Mouse (Mus musculus): ENCODE results near the gene Entpd8. TPM values are rescaled to one million over a fixed set of nuclear protein-coding genes. Genes with fewer than 3 reads are reported as not detected.

Gene Entpd8
- total RNA-seq, 1 experiment, result not detected

DNA sequence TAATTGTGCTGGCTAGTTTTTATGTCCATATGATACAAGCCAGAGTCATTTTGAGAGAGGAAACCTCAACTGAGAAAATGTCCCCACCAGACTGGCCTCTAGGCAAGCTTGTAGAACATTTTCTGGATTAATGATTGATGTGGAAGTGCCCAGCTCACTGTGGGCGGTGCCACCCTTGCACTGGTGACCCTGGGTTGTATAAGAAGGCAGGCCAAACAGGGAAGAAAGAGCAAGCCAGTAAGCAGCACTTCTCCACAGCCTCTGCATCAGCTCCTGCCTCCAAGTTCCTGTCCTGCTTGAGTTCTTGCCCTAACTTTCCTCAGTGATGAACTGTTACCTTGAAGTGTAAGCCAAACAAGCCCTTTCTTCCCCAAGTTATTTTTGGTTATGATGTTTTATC, 1.1 kb upstream of the Entpd8 start:
- DNase-seq (ENCODE audit: low read depth, low spot score), result no peak
- no peaks in the 10 kb centered on the region for H3K4me1 ChIP-seq (ENCODE audit: control insufficient read depth in 2 of 2, insufficient read depth in 2 of 2, low read length in 2 of 2, poor library complexity in 1 of 2)
- H3K9ac ChIP-seq (ENCODE audit: insufficient read depth, low read depth, low read length, poor library complexity, severe bottlenecking), result no peak overlapping the region
- no peak overlapping the region for H3K27ac ChIP-seq (ENCODE audit: insufficient read depth, low read depth, low read length, poor library complexity, severe bottlenecking)
- H3K4me3 ChIP-seq (ENCODE audit: insufficient read depth in 1 of 2, low read depth in 1 of 2, low read length in 2 of 2, poor library complexity in 1 of 2, severe bottlenecking in 1 of 2), result no peak overlapping the region
- H3K36me3 ChIP-seq (ENCODE audit: control insufficient read depth, insufficient read depth, low read length, poor library complexity, severe bottlenecking), result no peaks in the 10 kb centered on the region
- TF ChIP-seq HCFC1 (IDR thresholded peaks at IDR 0.05; ENCODE audit: borderline replicate concordance, insufficient read depth, low read length), result no peak
- no peak for TF ChIP-seq ZC3H11A (IDR thresholded peaks at IDR 0.05; ENCODE audit: borderline replicate concordance, low read depth, low read length)
- no peak for TF ChIP-seq CHD2 (IDR thresholded peaks at IDR 0.05; ENCODE audit: low read depth, low read length)
- no peak for TF ChIP-seq ZNF384 (IDR thresholded peaks at IDR 0.05; ENCODE audit: low read depth, low read length)
- TF ChIP-seq MAFK (IDR thresholded peaks at IDR 0.05; ENCODE audit: insufficient read depth, low read depth, low read length), result no peak
- no peaks in the 10 kb centered on the region for H3K9me3 ChIP-seq (ENCODE audit: control insufficient read depth, insufficient read depth, low read depth, low read length)
- in situ Hi-C loops (cut with MboI; ENCODE audit: low sequenced_read_pairs in 2 of 2, unreplicated experiment in 2 of 2), result no loop called here

DNA sequence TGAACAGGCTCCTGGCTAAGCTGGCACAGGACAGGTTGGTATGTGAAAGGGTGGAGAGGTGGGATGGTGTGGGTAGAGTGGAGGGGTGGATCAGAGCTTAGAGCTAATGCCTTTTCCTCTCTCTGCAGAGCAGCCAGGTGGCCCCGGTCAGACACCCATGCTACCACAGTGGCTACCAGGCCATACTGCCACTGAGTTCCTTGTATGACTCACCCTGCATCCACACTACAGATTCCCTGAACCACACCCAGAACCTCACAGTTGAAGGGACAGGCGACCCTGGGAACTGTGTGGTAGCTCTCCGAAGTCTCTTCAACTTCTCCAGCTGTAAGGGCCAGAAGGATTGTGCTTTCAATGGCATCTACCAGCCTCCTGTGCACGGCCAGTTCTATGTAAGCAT, 3.6 kb downstream of the Entpd8 start:
- Histone ChIP-seq H3K36me3 (ENCODE audit: control insufficient read depth, insufficient read depth, low read length, poor library complexity, severe bottlenecking) (no peaks in the 10 kb centered on the region), H3K27ac (ENCODE audit: insufficient read depth, low read depth, low read length, poor library complexity, severe bottlenecking) (no peak overlapping the region), H3K9ac (ENCODE audit: insufficient read depth, low read depth, low read length, poor library complexity, severe bottlenecking) (no peak overlapping the region), H3K9me3 (ENCODE audit: control insufficient read depth, insufficient read depth, low read depth, low read length) (no peaks in the 10 kb centered on the region), H3K4me1 (ENCODE audit: control insufficient read depth in 2 of 2, insufficient read depth in 2 of 2, low read length in 2 of 2, poor library complexity in 1 of 2) (no peaks in the 10 kb centered on the region), H3K4me3 (ENCODE audit: insufficient read depth in 1 of 2, low read depth in 1 of 2, low read length in 2 of 2, poor library complexity in 1 of 2, severe bottlenecking in 1 of 2) (no peak overlapping the region)
- DNase-seq (ENCODE audit: low read depth, low spot score), result no peak
- no peak for TF ChIP-seq HCFC1 (IDR thresholded peaks at IDR 0.05; ENCODE audit: borderline replicate concordance, insufficient read depth, low read length)
- TF ChIP-seq CHD2 (IDR thresholded peaks at IDR 0.05; ENCODE audit: low read depth, low read length), result no peak
- TF ChIP-seq ZC3H11A (IDR thresholded peaks at IDR 0.05; ENCODE audit: borderline replicate concordance, low read depth, low read length), result no peak
- TF ChIP-seq ZNF384 (IDR thresholded peaks at IDR 0.05; ENCODE audit: low read depth, low read length), result no peak
- no peak for TF ChIP-seq MAFK (IDR thresholded peaks at IDR 0.05; ENCODE audit: insufficient read depth, low read depth, low read length)
- in situ Hi-C loops (cut with MboI; ENCODE audit: low sequenced_read_pairs in 2 of 2, unreplicated experiment in 2 of 2), result no loop called here

DNA sequence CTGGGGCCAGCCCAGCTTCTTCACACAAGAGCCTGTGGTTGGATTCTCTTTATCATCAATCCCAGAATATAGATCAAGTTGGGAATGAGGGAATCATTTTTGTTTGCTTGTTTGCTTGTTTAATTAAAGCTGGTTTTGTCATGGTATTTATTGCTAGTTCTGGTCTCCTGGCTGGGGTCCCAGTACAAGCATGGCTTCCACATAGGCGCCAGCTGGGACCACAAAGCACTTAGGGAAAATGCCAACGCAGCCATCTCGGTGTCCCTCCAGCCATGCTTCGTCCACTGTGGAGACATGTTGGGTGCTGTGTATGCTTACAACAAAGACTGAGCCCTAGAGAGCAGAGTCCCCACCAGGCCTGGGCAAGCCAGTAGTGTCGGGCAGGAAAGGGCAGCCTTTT, 5.5 kb downstream of the Entpd8 start:
- no peak for DNase-seq (ENCODE audit: low read depth, low spot score)
- TF ChIP-seq ZNF384 (IDR thresholded peaks at IDR 0.05; ENCODE audit: low read depth, low read length), result no peak
- TF ChIP-seq MAFK (IDR thresholded peaks at IDR 0.05; ENCODE audit: insufficient read depth, low read depth, low read length), result no peak
- in situ Hi-C loops (cut with MboI; ENCODE audit: low sequenced_read_pairs in 2 of 2, unreplicated experiment in 2 of 2), result no loop called here
- Histone ChIP-seq H3K9me3 (ENCODE audit: control insufficient read depth, insufficient read depth, low read depth, low read length) (no peaks in the 10 kb centered on the region), H3K4me3 (ENCODE audit: insufficient read depth in 1 of 2, low read depth in 1 of 2, low read length in 2 of 2, poor library complexity in 1 of 2, severe bottlenecking in 1 of 2) (no peak overlapping the region), H3K36me3 (ENCODE audit: control insufficient read depth, insufficient read depth, low read length, poor library complexity, severe bottlenecking) (no peaks in the 10 kb centered on the region), H3K9ac (ENCODE audit: insufficient read depth, low read depth, low read length, poor library complexity, severe bottlenecking) (no peak overlapping the region), H3K27ac (ENCODE audit: insufficient read depth, low read depth, low read length, poor library complexity, severe bottlenecking) (no peak overlapping the region), H3K4me1 (ENCODE audit: control insufficient read depth in 2 of 2, insufficient read depth in 2 of 2, low read length in 2 of 2, poor library complexity in 1 of 2) (no peaks in the 10 kb centered on the region)

DNA sequence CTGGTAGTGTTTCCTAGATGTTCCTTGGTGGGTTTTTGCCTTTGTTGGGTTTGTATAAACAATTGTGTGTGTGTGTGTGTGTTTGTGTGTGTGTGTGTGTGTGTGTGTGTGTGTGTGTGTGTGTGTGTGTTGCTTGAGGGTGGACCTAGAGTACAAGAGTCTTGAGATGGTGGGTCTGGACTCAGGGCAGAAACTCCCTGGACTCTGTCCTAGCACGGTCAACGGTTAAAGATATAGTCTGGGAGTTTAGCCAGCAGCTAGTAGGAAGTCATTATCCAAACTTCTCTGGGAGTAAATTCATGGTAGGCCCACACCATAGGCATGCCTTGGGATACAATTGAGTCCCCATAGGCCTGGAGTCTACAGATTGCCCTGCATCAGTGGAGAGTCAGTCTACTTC, 7.7 kb downstream of the Entpd8 start:
- no peak overlapping the region for H3K4me3 ChIP-seq (ENCODE audit: insufficient read depth in 1 of 2, low read depth in 1 of 2, low read length in 2 of 2, poor library complexity in 1 of 2, severe bottlenecking in 1 of 2)
- in situ Hi-C loops (cut with MboI; ENCODE audit: low sequenced_read_pairs in 2 of 2, unreplicated experiment in 2 of 2), result no loop called here
- no peak for TF ChIP-seq MAFK (IDR thresholded peaks at IDR 0.05; ENCODE audit: insufficient read depth, low read depth, low read length)
- TF ChIP-seq CHD2 (IDR thresholded peaks at IDR 0.05; ENCODE audit: low read depth, low read length), result no peak
- no peak for TF ChIP-seq ZC3H11A (IDR thresholded peaks at IDR 0.05; ENCODE audit: borderline replicate concordance, low read depth, low read length)
- TF ChIP-seq HCFC1 (IDR thresholded peaks at IDR 0.05; ENCODE audit: borderline replicate concordance, insufficient read depth, low read length), result no peak
- TF ChIP-seq ZNF384 (IDR thresholded peaks at IDR 0.05; ENCODE audit: low read depth, low read length), result no peak
- no peaks in the 10 kb centered on the region for H3K36me3 ChIP-seq (ENCODE audit: control insufficient read depth, insufficient read depth, low read length, poor library complexity, severe bottlenecking)
- H3K27ac ChIP-seq (ENCODE audit: insufficient read depth, low read depth, low read length, poor library complexity, severe bottlenecking), result no peak overlapping the region
- DNase-seq (ENCODE audit: low read depth, low spot score), result no peak
- H3K4me1 ChIP-seq (ENCODE audit: control insufficient read depth in 2 of 2, insufficient read depth in 2 of 2, low read length in 2 of 2, poor library complexity in 1 of 2), result no peaks in the 10 kb centered on the region
- H3K9me3 ChIP-seq (ENCODE audit: control insufficient read depth, insufficient read depth, low read depth, low read length), result no peaks in the 10 kb centered on the region
- H3K9ac ChIP-seq (ENCODE audit: insufficient read depth, low read depth, low read length, poor library complexity, severe bottlenecking), result no peak overlapping the region

DNA sequence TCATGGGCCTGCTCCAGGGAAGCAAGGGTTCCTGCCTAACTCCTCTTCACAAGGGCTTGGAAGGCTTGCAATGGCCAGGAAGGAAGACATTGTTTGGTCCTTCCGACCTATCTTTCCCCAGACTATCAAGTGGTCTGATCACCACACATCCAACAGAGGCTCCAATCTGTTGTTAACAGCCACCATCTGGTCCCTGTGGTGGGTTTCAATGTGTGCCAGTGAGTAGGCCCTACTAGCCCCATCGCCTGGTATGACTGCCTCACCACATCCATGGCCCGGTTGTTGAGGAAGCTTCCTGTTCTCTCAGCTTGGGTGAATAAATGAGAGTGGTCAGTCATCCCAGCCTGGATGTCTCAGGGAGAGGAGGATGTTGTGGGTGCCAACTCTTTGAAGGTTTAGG, 8.5 kb downstream of the Entpd8 start:
- no peaks in the 10 kb centered on the region for H3K36me3 ChIP-seq (ENCODE audit: control insufficient read depth, insufficient read depth, low read length, poor library complexity, severe bottlenecking)
- TF ChIP-seq ZC3H11A (IDR thresholded peaks at IDR 0.05; ENCODE audit: borderline replicate concordance, low read depth, low read length) (no peak), ZNF384 (IDR thresholded peaks at IDR 0.05; ENCODE audit: low read depth, low read length) (no peak), HCFC1 (IDR thresholded peaks at IDR 0.05; ENCODE audit: borderline replicate concordance, insufficient read depth, low read length) (no peak), CHD2 (IDR thresholded peaks at IDR 0.05; ENCODE audit: low read depth, low read length) (no peak), MAFK (IDR thresholded peaks at IDR 0.05; ENCODE audit: insufficient read depth, low read depth, low read length) (no peak)
- in situ Hi-C loops (cut with MboI; ENCODE audit: low sequenced_read_pairs in 2 of 2, unreplicated experiment in 2 of 2), result no loop called here
- no peaks in the 10 kb centered on the region for H3K4me1 ChIP-seq (ENCODE audit: control insufficient read depth in 2 of 2, insufficient read depth in 2 of 2, low read length in 2 of 2, poor library complexity in 1 of 2)
- DNase-seq (ENCODE audit: low read depth, low spot score), result no peak
- no peak overlapping the region for H3K9ac ChIP-seq (ENCODE audit: insufficient read depth, low read depth, low read length, poor library complexity, severe bottlenecking)
- no peak overlapping the region for H3K27ac ChIP-seq (ENCODE audit: insufficient read depth, low read depth, low read length, poor library complexity, severe bottlenecking)
- H3K4me3 ChIP-seq (ENCODE audit: insufficient read depth in 1 of 2, low read depth in 1 of 2, low read length in 2 of 2, poor library complexity in 1 of 2, severe bottlenecking in 1 of 2), result no peak overlapping the region
- no peaks in the 10 kb centered on the region for H3K9me3 ChIP-seq (ENCODE audit: control insufficient read depth, insufficient read depth, low read depth, low read length)

Data from ES-E14 (cell line).